Mouse (Mus musculus) kidney, adult 8-10 months (tissue): ENCODE data around the gene Rhox3g.
"Not testable (repeated sequence)": the region's sequence is repeated elsewhere in the genome, so short reads cannot be mapped to it uniquely, and the experiment has no call there.

Experiments
- DNase-seq, 2 experiments: peaks; one replicate each; pipeline ENCODE4 v3.0.0; 2022

Gene Rhox3g

DNA sequence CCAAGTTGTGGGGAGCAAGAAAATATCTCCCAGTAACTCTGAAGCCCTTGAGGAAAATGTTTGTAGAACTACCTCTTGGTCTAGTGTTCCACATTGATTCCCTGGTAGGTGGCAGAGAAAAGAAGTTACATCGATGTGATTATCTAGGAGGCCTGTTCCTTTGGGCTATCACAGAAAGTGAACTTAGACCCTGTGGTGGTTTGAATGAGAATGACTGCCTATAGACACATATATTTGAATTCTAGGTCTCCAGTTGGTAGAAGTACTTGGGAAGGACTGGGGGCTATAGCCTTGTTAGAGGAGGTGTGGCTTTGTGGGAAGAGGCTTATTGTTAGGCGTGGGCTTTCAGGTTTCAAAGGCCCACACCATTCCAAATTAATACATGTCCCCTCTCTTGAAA lies at the start of gene Rhox3g:
Rhox3g (minus strand) TSS at position 101 of the 400 bp plus-strand sequence.
- not testable (repeated sequence) for DNase-seq

GRCm38 (mm10) chrX:37673177-37673576 lies 44.8 kb upstream of the Rhox3g start, which contains the start of gene Rhox2h:
Gene Rhox2h (minus strand): TSS chrX:37673277.
- DNase-seq: not testable (repeated sequence)

DNA sequence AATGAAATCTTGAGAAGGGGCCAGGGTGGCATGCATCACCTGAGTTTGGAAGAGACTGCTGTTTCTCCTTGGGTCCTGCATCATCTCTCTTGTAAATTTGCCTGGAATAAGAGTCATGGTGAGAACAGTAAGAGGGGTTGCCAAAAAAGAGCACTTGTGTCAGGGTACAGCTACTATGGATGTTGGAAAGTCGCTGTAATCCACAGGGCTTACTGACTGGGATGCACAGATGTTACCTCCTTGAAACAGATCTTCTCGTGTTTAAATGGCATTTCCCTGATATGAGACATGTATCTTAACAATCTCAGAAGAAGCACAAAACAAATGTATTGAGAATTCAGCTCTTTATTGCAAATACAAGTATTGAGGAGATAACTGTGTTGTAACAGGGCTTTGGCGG lies 40.3 kb upstream of the Rhox3g start, which contains the start of gene Rhox3h:
Rhox3h (minus strand) TSS at position 101 of the 400 bp plus-strand sequence.
- not testable (repeated sequence) for DNase-seq

DNA sequence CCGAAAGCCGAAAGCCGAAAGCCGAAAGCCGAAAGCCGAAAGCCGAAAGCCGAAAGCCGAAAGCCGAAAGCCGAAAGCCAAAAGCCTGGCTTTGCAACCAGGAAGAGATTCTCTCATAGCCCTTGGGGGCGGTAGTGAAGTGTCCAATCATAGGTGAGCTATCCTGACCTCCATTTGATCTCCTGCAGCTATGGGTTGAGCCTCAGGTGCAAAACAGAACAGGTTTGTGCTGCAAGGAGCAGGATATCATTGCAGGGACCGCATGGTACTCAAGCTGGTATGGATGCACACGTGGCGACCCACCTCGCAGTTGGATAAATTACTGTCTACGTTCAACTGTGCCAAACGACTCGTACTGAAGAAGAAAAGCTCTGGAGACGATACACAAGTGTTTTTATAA lies 22.8 kb upstream of the Rhox3g start, which contains the start of gene Rhox4g:
Rhox4g (minus strand) TSS at position 101 of the 400 bp plus-strand sequence.
- not testable (repeated sequence) for DNase-seq

DNA sequence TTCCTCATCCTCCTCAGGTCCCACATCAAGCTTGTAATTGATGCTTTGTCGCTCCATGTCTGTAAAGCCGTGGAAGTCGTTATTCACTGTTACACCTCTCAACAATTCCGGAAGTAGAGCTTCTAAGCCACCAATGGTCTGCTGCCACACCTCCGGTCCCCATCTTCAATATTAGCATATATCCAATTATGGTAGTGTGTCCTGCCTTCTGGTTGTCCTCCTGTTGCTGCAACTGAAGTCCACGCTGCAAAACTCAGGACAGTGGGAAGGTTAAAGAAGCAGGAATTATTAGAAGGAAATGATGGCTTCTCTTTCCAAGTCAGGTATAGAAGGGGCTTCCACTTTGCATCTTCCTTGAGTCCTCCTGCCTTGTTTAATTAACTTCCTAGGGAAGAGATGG lies 15.0 kb upstream of the Rhox3g start, which contains the start of gene Rhox2g:
Rhox2g (minus strand) TSS at position 101 of the 400 bp plus-strand sequence.
- not testable (repeated sequence) for DNase-seq

- not testable (repeated sequence) for DNase-seq
These were observed 20.8 kb downstream of the Rhox3g start, which contains the start of gene Rhox4f for GRCm38 (mm10) chrX:37607604-37608003. Gene Rhox4f (minus strand): TSS chrX:37607704.

DNA sequence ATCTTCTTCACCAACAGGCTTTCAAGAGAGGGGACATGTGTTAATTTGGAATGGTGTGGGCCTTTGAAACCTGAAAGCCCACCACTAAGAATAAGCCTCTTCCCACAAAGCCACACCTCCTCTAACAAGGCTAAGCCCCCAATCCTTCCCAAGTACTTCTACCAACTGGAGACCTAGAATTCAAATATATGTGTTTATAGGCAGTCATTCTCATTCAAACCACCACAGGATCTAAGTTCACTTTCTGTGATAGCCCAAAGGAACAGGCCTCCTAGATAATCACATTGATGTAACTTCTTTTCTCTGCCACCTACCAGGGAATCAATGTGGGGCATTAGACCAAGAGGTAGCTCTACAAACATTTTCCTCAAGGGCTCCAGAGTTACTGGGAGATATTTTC lies 47.7 kb downstream of the Rhox3g start, which contains the start of gene Rhox3f:
Rhox3f (plus strand) TSS at position 301 of the 400 bp plus-strand sequence.
- DNase-seq: not testable (repeated sequence)
